Mouse (Mus musculus): Measurements from ENCODE around the gene Anapc15-ps.

GRCm38 (mm10) chr10:95680153-95681057, 7.2 kb upstream of the Anapc15-ps start:
- TF ChIP-seq CTCF (IDR thresholded peaks at IDR 0.05; ENCODE audit: borderline replicate concordance, extremely low read depth, insufficient read depth, insufficient read length) (no peak), POLR2A (IDR thresholded peaks at IDR 0.05; ENCODE audit: borderline replicate concordance, extremely low read depth, insufficient read depth, insufficient read length, poor library complexity, severe bottlenecking) (no peak)
